Mouse (Mus musculus) G1E (cell line): ENCODE data around the gene Dhcr7. TPM values are rescaled to one million over a fixed set of nuclear protein-coding genes. Genes with fewer than 3 reads are reported as not detected.
A peak's percentile ranks its signal among the peaks of the same experiment; 100 is the strongest.

Source experiments
- ATAC-seq: 2 replicates; pipeline ENCODE4 v1.8.0; 2016; ENCODE audit warnings: mild to moderate bottlenecking; ENCODE audit not compliant: insufficient number of reproducible peaks, poor library complexity, low FRiP score, severe bottlenecking; ENCODE audit errors: extremely low read depth
- DNase-seq: peaks from one replicate; pipeline ENCODE4 v3.0.0; 2012; ENCODE audit warnings: low spot score
- H3K27me3 ChIP-seq: 2 replicates; pipeline ENCODE4 v1.6.1; 2012; ENCODE audit warnings: mild to moderate bottlenecking, low read length, inconsistent platforms; ENCODE audit not compliant: insufficient read depth
- H3K36me3 ChIP-seq: replicated peaks from 2 replicates; pipeline ENCODE3; 2012; ENCODE audit warnings: mild to moderate bottlenecking, inconsistent platforms
- H3K4me1 ChIP-seq: 2 replicates; pipeline ENCODE4 v1.6.1; 2012; ENCODE audit warnings: low read depth, low read length, inconsistent platforms, mixed read lengths; ENCODE audit not compliant: insufficient read depth
- H3K4me3 ChIP-seq: 2 replicates; pipeline ENCODE4 v1.5.1; 2012; ENCODE audit warnings: low read depth, mild to moderate bottlenecking, inconsistent platforms, low read length, moderate library complexity, mixed read lengths
- H3K9me3 ChIP-seq: replicated peaks from 2 replicates; pipeline ENCODE4 v1.6.1; 2012; ENCODE audit warnings: inconsistent platforms
- CTCF ChIP-seq: IDR thresholded peaks from 2 replicates; pipeline ENCODE4 v1.5.1; 2012; ENCODE audit warnings: low read depth, low read length, inconsistent platforms, mixed read lengths
- GATA1 ChIP-seq: IDR thresholded peaks from 2 replicates; pipeline ENCODE4 v1.6.1; 2012; ENCODE audit warnings: borderline replicate concordance, low read length, inconsistent platforms, mixed read lengths
- GATA2 ChIP-seq: IDR thresholded peaks from 2 replicates; pipeline ENCODE4 v1.6.1; 2012; ENCODE audit warnings: low read depth, low read length, inconsistent platforms, borderline replicate concordance
- POLR2AphosphoS5 ChIP-seq: IDR thresholded peaks from 2 replicates; pipeline ENCODE4 v1.6.1; 2012; ENCODE audit warnings: low read depth, low read length, inconsistent platforms; ENCODE audit not compliant: insufficient replicate concordance
- TAL1 ChIP-seq: conservative IDR thresholded peaks from 2 replicates; pipeline ENCODE4 v1.6.1; 2012; ENCODE audit warnings: low read depth, low read length, inconsistent platforms, mixed read lengths
- polyA plus RNA-seq: library from polyadenylated mRNA; stranded (reverse); fragments of >175 nt; gene quantifications from 2 replicates; pipeline ENCODE4 v1.2.3, GENCODE M21; 2012
- total RNA-seq, 2 experiments: library from RNA; stranded (forward) in 1 of 2; stranded (reverse) in 1 of 2; fragments of 200-1000 nt in 1 of 2; fragments of >200 nt in 1 of 2; fragmentation: Nextera tagmentation in 1 of 2; gene quantifications; 2 replicates each; pipeline ENCODE4 v1.2.3; 2014 to 2017

The Dhcr7 gene
- total and polyA plus RNA-seq, 3 experiments: 16.3 to 83.0 (median 20.6) TPM

GRCm38 (mm10) chr7:143840121-143840520 lies 17.2 kb downstream of the Dhcr7 start:
- DNase-seq (no peak), ATAC-seq (no peak)
- H3K27me3 ChIP-seq: no peaks in the 10 kb centered on the region
- peaks cover 43% of the 10 kb centered on the region for H3K4me1 ChIP-seq
- 0 out of 2 replicates have a peak, but pooled peaks cover 2% of the 10 kb centered on the region for H3K9me3 ChIP-seq
- TF ChIP-seq GATA1: no peak
- TF ChIP-seq GATA2: no peak
- TF ChIP-seq CTCF: no peak
- TF ChIP-seq POLR2AphosphoS5: no peak
- no peak for TF ChIP-seq TAL1
- H3K36me3 ChIP-seq: peaks cover 99% of the 10 kb centered on the region
- H3K4me3 ChIP-seq: no peak overlapping the region

DNA sequence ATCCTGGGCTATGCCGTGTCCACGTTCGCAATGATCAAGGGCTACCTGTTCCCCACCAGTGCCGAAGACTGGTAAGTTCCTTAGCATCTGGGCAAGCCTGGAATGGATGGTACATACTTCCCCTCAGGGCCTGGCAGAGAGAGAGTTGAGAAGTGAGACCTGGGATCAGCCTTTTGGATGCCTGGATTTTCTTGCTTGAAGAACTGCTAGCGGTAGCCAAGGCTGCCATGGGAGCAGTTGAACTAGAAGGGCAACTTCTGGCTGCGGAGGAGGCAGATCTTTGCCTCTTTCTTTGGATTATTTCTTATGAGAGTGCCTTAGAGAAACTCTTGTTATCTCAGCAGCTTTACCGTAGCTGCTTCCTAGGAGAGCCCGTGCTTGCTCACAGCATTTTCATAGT lies 18.4 kb downstream of the Dhcr7 start:
- Histone ChIP-seq H3K4me1 (peaks cover 43% of the 10 kb centered on the region), H3K9me3 (0 out of 2 replicates have a peak, but pooled peaks cover 2% of the 10 kb centered on the region), H3K27me3 (no peaks in the 10 kb centered on the region), H3K36me3 (peaks cover 99% of the 10 kb centered on the region), H3K4me3 (no peak overlapping the region)
- no peak for DNase-seq
- no peak for TF ChIP-seq GATA2
- TF ChIP-seq TAL1: no peak
- no peak for TF ChIP-seq CTCF
- no peak for TF ChIP-seq GATA1
- no peak for ATAC-seq

- Histone ChIP-seq H3K36me3 (peaks cover 60% of the 10 kb centered on the region), H3K4me1 (peaks cover 47% of the 10 kb centered on the region), H3K9me3 (0 out of 2 replicates have a peak, but pooled peaks cover 1% of the 10 kb centered on the region), H3K27me3 (no peaks in the 10 kb centered on the region), H3K4me3 (no peak overlapping the region)
- TF ChIP-seq CTCF: no peak
- TF ChIP-seq TAL1: peak; percentile 69
- peak; percentile 54; the same call in 1 of the 2 replicates for ATAC-seq
- DNase-seq: peak; percentile 33
Measured at GRCm38 (mm10) chr7:143848127-143848767, 25.3 kb downstream of the Dhcr7 start.

GRCm38 (mm10) chr7:143848768-143849482 lies 26.0 kb downstream of the Dhcr7 start:
- no peak for DNase-seq
- TF ChIP-seq CTCF: no peak
- TF ChIP-seq POLR2AphosphoS5: no peak
- TF ChIP-seq TAL1: no peak
- TF ChIP-seq GATA2: no peak
- no peak for TF ChIP-seq GATA1
- H3K9me3 ChIP-seq: no peaks in the 10 kb centered on the region
- ATAC-seq: no peak
- H3K4me3 ChIP-seq: no peak overlapping the region
- H3K36me3 ChIP-seq: peaks cover 53% of the 10 kb centered on the region
- H3K27me3 ChIP-seq: no peaks in the 10 kb centered on the region
- peaks cover 47% of the 10 kb centered on the region for H3K4me1 ChIP-seq

GRCm38 (mm10) chr7:143866538-143866937 lies 43.6 kb downstream of the Dhcr7 start, which contains the start of gene Gm498:
TSS of gene Gm498 (plus strand) at chr7:143866838.
- Histone ChIP-seq H3K9me3 (no peaks in the 10 kb centered on the region; the same call in 1 of the 2 replicates), H3K4me3 (no peak within 1 kb of the TSS), H3K36me3 (no peaks in the 10 kb centered on the region), H3K4me1 (peaks cover 40% of the 10 kb centered on the region), H3K27me3 (peaks cover 2% of the 10 kb centered on the region; the same call in 1 of the 2 replicates)
- DNase-seq: no peak
- no peak for TF ChIP-seq GATA2
- TF ChIP-seq CTCF: no peak
- no peak for ATAC-seq

GRCm38 (mm10) chr7:143868874-143869273 lies 45.9 kb downstream of the Dhcr7 start:
- Histone ChIP-seq H3K4me3 (peak overlapping the region; percentile 25; the same call in 1 of the 2 replicates), H3K36me3 (no peaks in the 10 kb centered on the region), H3K27me3 (peaks cover 2% of the 10 kb centered on the region; the same call in 1 of the 2 replicates), H3K9me3 (peaks cover 4% of the 10 kb centered on the region; the same call in 1 of the 2 replicates), H3K4me1 (peaks cover 40% of the 10 kb centered on the region)
- ATAC-seq (no peak), DNase-seq (no peak)
- TF ChIP-seq GATA1 (no peak), CTCF (no peak), TAL1 (no peak; the same call in 1 of the 2 replicates), POLR2AphosphoS5 (no peak)
